Comparison of ENCODE assay signal across 10 mouse cellular contexts in genomic region chr6:72952221-72952620, GRCm38 (mm10). TPM values are rescaled to one million over a fixed set of nuclear protein-coding genes. Genes with fewer than 3 reads are reported as not detected.
DNase-seq lines count a peak whose midpoint lies in the region.
"Had no signal": no experiment of that assay in that cellular context is flagged by ENCODE, and none has a peak within 500 bp of the region (broad histone marks: within the 10 kb centered on the region; RNA-seq: fewer than 3 reads in every experiment).

No protein-coding gene starts in this region.

- H3K4me3 ChIP-seq in embryonic facial prominence, embryonic 10.5 days = no peak overlapping the region
- H3K4me3 ChIP-seq: liver, embryonic 15.5 days had no signal

- 35% methylated on average over 2 of the region's 2 CpGs for WGBS in embryonic facial prominence, embryonic 10.5 days

- no peaks in the 10 kb centered on the region for H3K36me3 ChIP-seq in embryonic facial prominence, embryonic 10.5 days (replicated peaks)
- H3K36me3 ChIP-seq: liver, embryonic 15.5 days had no signal

- H3K9me3 ChIP-seq in embryonic facial prominence, embryonic 10.5 days = no peaks in the 10 kb centered on the region
- H3K9me3 ChIP-seq: liver, embryonic 15.5 days had no signal

- H3K27me3 ChIP-seq in embryonic facial prominence, embryonic 10.5 days (replicated peaks; ENCODE audit: low read depth, poor library complexity, severe bottlenecking) = no peaks in the 10 kb centered on the region

- peak; percentile 18 for DNase-seq in embryo, embryonic 11 days
- DNase-seq in embryo, embryonic 10 days (ENCODE audit: low spot score) = no peak
- peak; percentile 49 for DNase-seq in kidney, postnatal 14 days
- DNase-seq in kidney, adult 8-10 months = no peak
- peak; percentile 35 for DNase-seq in embryonic facial prominence, embryonic 10.5 days (ENCODE audit: low spot score)
- peak; percentile 39 for DNase-seq in induced T-regulatory cell, adult 2 months (ENCODE audit: low read depth)
- no peak for DNase-seq in c-Kit-positive CD71-positive TER-119-positive erythroid progenitor cells, embryonic 14.5 days (ENCODE audit: low spot score)
- no peak for DNase-seq in left cerebral cortex, adult 18-20 months (ENCODE audit: low spot score in 2 of 2)
- DNase-seq: cerebellum, adult 18-20 months had no signal

- H3K27ac ChIP-seq in embryonic facial prominence, embryonic 10.5 days (replicated peaks) = peak overlapping the region; percentile 70
- H3K27ac ChIP-seq: liver, embryonic 15.5 days had no signal

- H3K4me1 ChIP-seq in embryonic facial prominence, embryonic 10.5 days = peaks cover 43% of the 10 kb centered on the region

RNA-seq across cellular contexts. Expression of gene Tmsb10, which starts 6.3 kb away (rescaled TPM):
- 3,167 and 3,450 TPM in 2 replicates for polyA plus RNA-seq in embryonic facial prominence, embryonic 10.5 days (2016; fragmentation: Nextera tagmentation; extraction: Ambion mirVana)
- 100 to 1,000 TPM; 420 to 461 TPM for total RNA-seq in left cerebral cortex, adult 18-20 months (2021)

RNA-seq across cellular contexts. Expression of gene Kcmf1, which starts 52.4 kb away (rescaled TPM):
- 32.3 and 37.5 TPM in 2 replicates for polyA plus RNA-seq in embryonic facial prominence, embryonic 10.5 days (2016; fragmentation: Nextera tagmentation; extraction: Ambion mirVana)
- total RNA-seq in left cerebral cortex, adult 18-20 months (2021) = 10 to 100 TPM; 74.5 to 74.7 TPM

Comparison
In these comparisons a context has a peak if more than half of its experiments do, and no peak if none do; other contexts are left out.
1. DNase-seq: peak in embryo, embryonic 11 days (single experiment), kidney, postnatal 14 days (single experiment), embryonic facial prominence, embryonic 10.5 days (single experiment) and induced T-regulatory cell, adult 2 months (single experiment); none in embryo, embryonic 10 days (single experiment), kidney, adult 8-10 months (0 of 2), c-Kit-positive CD71-positive TER-119-positive erythroid progenitor cells, embryonic 14.5 days (single experiment) and left cerebral cortex, adult 18-20 months (0 of 2).